Mouse (Mus musculus): Measurements from ENCODE around the gene Clca2.
A peak's percentile ranks its signal among the peaks of the same experiment; 100 is the strongest.

Clca2 gene

DNA sequence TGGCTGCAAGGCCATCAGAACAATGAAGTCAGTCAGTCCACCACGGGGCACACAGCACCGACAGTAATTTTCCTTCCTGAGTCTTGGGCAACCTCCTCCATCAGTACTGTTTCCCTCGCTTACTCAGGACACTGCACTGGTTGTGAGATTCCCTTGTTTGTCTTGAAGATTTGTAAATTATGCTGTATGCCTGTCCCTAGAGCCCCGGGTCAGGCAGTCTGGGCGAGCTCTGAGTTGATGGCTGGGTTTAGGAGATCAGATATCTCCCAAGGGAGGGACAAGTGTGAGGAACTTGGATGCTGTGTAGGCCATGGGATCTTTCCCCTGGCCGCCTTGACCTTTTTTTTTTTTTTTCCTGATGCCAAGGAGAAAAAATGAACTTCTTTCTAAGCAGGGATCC lies at the start of gene Clca2:
Gene Clca2, minus strand, starts transcription at position 153 of the 400 bp plus-strand sequence.
- peak; percentile 51 for DNase-seq (ENCODE audit: low spot score)

DNA sequence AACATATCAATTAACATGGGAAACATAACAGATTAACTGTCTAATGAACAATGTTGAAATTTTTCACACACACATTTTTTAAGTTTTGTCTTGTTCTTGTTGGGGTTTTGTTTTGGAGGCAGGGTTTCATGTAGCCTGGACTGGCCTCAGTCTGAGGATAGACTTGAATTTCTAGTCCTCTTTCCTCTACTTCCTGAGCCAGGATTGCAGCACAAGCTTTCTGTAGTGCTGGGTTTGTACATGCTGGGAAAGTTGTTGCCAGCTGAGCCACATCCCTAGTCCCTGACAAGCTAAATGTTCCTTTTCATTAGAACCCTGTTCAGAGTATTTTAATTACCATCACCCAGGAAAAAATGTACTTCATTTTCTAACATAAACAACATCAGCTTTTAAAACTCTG lies 48.7 kb upstream of the Clca2 start:
- peak; percentile 78 for DNase-seq (ENCODE audit: low spot score)

DNA sequence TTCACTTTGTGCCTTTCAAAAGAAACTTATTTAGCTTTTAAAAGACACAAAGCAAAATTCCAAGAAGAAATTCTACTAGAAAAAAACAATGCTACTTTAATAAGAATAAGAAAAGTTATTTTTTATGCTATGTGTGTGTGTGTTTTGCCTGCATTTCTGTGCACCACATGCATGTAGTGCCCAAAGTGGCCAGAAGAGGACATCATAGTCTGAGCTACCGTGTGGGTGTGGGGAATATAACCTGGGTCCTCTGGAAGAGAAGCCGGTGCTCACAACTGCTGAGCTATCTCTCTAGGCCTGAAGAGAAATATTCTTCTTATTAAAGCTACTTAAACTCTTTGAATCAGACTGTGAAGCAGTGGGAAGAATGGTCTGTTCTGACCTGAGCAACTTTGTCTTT lies 48.2 kb upstream of the Clca2 start:
- DNase-seq (ENCODE audit: low spot score), result peak; percentile 30

DNA sequence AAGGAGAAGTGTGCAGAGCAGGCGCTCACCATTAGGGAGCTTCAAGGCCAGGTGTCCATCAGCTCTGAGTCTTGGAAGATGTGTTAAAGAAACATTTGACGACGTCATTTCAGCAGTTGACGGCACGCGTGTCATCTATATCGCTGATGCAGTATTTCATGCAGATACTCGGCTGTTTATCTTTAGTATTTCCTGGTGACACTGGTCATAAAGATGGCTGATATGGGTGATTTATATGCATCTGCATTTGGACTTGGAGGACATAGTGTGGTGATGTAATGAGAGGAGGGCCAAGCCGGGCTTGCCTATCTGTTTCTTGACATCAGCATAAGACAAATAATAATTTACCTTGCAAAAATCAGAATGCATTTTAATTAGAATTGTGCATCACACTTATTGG lies 47.6 kb upstream of the Clca2 start:
- DNase-seq (ENCODE audit: low spot score), result no peak

DNA sequence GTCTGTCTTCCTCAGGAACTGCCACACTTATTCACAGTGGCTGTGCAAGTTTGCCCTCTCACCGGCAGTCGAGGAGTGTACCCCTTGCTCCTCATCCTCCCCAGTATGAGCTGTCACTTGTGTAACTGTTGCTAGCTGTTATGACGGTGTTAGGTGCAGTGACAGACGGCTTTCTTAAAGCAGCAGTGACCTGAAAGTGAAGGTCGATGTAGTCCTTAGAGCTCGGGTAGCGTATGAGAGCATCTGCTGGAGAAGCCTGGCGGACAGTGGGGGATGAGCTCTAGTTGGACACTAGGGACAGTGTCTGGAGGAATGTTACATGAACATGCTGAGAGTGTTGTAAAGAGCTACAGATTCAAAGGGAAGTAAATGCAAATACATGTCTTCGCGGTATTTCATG lies 44.6 kb upstream of the Clca2 start:
- no peak for DNase-seq (ENCODE audit: low spot score)

DNA sequence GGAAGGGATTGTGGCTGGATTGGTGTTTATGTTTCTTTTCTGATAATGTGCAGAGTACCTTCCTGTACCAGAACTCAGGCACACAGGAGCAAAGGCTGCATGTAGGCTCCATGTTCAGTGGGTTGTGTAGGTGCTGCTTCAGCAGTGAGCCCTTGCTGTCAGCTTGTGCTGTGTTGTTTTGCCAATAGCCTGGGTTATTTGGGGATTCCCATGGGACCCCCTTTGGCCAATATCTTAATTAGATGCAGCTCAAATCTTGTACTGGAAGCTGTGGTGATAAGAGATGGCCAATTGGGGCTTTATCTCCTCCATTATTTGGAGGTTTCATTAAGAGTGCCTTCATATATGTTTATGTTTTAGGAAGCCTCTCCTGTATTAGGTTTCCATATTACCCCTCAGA lies 43.7 kb upstream of the Clca2 start:
- no peak for DNase-seq (ENCODE audit: low spot score)

DNA sequence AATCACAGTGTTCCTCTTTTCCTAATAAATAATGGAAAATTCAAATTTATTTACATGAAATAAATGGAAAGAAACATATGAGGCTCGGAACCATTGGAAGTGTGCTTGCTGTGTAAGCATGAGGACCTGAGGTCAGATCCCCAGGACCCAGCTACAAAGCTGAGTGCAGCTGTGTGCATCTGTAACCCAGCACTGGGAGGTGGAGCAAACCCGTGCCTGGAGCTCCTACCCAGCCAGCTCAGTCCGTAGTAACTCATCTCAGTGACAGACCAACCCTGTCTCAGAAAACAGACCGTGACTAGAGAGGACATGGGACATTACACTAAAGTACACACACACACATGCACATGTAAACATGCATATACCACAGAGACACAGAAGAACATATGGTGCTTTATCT lies 41.0 kb upstream of the Clca2 start:
- DNase-seq (ENCODE audit: low spot score), result no peak

DNA sequence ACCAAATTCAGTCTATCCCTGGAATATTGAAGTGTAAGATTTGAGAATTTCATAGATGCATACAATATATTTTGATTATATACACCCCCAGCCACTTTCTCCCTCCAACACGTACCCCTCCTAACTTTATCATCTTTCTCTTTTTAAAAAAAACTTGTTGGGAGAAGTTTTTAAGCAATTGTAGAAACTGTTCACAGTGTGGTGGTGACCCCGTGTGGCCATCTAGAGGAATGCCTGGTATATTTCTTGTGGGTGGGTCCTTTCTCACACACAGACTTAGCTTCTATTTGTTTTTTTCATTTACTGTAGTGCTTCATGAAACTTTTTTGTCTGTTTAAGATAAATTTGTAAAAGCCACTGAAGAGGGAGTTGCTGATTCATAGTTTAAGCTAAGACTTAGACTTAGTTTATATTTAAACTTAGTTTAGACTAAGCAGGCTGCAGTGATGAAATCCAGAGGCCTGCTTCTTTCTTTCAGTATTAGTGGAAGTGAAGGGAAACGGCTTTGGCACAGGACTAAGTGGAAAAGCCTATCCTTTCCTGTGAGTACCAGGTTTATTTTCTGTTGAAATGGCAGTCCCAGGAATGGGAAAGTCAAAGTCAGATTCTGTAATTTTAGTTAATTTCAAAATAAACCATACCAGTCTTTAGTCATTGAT lies 32.1 kb upstream of the Clca2 start:
- peak; percentile 80 for DNase-seq (ENCODE audit: low spot score)

DNA sequence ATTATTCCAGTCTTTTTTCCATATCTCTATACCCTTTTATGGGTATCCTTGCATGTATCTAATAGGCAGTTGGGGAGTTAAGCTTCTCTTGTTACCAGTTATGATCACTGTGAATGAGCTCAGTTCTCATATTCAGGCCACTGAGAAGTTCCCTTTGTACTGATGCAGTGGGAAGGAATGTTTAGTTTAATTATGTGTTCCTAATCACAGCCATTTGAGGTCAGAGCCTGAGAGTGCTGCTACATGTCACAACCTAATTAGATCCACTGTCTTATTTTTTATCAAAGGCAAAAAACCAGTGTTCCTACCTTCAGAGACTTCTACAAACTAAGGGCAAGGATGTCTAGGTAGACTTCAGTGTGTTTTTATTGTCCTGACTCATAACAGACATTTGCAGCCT lies 30.1 kb upstream of the Clca2 start:
- DNase-seq (ENCODE audit: low spot score), result no peak

DNA sequence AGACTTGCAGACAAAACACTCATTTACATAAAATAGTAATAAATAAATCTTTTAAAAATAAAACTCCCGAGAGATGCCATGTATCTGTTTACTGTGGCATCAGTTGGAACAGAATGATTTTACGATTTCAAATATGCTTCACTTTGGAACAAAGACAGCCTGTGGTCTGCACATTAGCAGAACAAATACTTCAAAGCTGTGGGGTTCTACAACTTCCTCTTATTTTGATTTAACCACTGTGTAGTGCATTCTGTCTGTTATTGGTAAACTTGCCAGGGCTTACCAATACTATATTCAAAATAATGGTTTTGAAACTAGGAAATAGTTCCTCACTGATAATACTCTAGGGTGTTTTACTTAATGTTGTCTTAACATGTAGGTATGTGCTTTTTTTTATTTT lies 27.4 kb upstream of the Clca2 start:
- DNase-seq (ENCODE audit: low spot score), result no peak

DNA sequence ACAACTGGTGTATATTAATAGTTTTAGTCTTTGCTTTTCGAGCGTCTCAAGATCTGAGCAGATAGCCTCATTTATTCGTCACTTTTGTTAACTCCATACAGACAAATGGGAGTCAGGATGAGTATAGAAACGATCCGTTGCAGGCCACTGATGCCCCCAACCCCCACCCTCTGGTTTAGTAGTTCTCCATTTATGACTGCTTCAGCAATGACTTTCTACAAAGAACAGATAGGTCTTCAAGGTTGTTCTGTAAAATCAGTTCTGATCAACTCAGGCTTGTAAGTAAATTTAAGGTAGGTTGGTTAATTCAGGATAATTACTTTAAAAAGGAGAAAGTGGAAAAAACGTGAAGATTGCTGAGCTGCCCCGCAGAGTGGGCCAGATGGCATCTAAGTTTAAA lies 20.2 kb upstream of the Clca2 start:
- no peak for DNase-seq (ENCODE audit: low spot score)

DNA sequence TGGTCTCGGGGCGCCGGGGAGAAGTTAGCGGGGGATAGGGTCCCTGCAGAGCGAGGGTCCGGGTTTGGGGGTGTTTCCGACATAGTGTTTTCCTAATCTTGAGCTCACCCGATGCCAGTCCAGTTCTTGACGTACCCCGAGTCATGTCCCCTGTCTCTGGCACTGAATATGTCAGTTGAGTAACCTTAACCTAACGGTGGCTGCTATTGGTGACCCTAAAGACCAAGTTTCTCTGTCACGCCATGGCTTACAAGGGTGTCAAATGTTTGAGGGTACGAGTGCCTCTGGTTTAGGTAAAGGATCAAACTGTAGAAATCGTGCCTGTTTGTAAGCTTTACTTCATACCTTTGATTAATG lies 19.7 kb upstream of the Clca2 start:
- peak; percentile 48 for DNase-seq (ENCODE audit: low spot score)

DNA sequence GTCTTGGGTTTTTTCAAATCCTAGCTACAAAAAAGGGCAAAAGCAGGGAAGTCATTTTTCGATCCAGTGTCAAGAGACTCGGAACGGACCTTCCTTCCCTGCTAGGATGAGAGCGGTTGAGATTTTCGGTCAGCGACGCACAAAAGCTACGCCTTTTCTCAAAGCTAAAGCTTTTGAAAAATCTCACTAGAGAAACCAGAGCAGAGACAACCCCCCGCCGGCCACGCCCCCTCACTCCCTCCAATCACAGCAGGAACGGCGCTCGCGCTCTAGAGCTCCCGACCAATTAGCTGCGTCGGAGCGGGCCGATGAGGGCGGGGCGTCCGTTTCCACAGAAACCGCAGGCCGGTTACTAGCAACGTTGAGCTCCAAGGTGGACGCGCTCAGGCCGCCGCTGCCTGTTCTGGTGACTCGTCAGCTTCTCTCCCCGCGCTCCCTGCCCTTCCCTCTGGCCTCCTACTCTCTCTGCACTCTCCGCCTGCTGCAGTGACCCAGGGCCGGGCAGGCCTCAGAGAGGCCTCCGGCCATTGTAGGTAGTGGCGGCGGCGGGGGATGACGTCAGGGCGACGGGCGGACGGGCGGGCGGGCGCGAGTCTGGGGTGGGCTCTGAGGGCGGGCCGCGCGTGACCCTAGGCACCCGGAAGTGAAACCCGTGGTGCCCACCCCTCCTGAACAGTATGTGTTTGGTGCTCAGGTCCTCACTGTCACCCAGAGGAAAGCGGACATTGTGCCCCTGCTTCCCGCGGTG lies 19.2 kb upstream of the Clca2 start, which contains the start of gene Odf2l:
Gene Odf2l, plus strand, starts transcription at position 335 of the 748 bp plus-strand sequence.
- peak; percentile 98 for DNase-seq (ENCODE audit: low spot score)

DNA sequence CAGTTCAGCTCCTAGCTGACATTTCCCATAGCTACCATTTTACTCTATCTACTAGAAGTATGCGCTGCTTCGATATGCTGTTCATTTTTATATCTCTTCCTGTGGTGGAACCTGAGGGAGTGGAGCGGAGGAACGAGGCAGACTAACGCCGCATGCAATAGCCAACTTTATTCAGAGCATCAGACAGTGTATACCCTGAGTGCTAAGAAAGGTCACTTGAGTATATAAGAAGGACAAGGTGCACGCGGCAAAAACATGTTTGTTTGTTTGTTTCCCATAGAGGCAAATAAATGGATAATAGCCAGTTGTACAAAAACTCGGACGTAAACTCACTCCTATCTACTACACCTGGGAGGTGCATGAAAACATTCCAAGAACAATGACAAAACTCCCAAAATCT lies 18.4 kb upstream of the Clca2 start:
- no peak for DNase-seq (ENCODE audit: low spot score)

DNA sequence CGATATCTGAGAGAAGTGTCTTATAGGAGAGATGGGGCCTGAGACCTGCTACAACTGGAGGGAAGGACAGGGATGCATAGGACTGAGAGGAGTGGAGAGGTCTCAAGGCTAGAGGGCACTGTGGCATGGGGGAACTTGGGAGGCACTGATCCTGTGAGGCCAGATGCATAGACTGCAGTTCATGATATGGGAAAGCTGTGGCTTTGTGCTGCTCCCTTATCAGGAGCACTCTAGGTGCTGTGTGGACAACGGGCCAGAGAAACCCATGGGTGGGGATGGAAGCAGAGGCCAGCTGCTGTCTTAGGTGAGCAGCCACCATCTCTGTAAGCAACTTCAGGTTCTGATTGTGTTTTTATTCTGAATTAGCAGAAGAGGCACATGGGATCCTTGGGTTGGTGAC lies 15.9 kb upstream of the Clca2 start:
- DNase-seq (ENCODE audit: low spot score), result no peak

DNA sequence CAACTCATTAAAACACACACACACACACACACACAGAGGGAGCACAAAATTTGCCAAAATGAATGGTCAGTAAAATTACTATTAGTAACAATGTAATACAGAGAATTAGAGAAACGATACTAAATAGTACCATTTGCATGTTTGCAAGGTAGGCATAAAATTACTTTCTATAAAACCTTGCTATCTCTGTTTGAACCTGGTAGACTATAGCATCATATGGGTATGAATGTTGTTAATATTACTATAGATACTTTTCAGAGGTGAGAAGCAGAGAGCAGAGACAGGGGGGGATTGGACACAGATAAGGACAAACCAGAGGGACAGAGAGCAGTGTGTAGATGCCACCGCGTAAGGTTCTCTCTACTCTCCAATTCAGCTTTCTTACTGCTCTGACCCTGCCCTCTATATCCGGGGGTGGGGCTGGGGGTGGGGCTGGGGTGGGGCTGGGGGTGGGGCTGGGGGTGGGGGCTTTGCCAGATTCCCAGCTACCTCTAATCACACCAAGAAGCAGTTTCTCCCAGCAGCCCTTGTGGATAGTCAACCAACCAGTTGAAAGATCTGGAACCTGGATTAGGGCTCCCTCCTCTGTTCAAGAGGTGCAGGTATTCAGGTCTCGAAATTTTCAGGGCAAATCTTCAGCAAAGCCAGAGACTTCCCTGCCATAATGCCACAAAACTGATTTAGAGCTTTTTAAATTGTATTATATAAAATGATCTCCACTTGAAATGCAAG lies 6.7 kb upstream of the Clca2 start:
- DNase-seq (ENCODE audit: low spot score), result no peak

DNA sequence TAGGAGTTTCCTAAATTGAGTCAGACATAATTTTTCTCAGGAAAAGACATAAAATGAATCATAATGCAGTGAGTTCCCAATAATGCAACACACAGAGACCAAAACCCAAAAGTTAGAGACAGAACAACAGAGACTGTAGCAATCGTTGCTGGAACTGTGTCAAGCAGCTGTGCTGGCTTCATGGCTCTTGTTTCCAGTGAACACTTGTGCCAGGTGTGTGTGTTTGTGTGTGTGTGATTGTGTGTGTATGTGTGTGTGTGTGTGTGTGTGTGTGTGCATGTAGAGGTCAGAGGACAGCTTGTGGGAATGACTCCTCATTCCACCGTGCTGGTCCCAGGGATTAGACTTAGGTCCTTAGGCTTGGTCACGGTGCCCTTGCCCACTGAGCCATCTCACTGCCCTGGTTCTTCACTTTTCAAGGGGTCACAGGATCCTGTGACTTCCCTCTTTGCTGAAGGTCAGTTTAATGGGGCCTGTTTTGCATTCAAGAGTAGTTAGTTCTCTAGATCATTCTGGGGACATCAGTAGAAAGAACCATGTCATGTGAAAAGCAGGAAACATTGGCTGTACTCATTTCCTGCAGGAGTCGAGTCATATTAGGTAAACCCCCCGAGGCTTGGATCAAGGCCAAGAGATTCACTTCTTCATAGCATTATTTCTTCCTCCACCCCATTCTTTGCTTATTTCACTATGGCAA lies 6.0 kb upstream of the Clca2 start:
- peak; percentile 84 for DNase-seq (ENCODE audit: low spot score)

DNA sequence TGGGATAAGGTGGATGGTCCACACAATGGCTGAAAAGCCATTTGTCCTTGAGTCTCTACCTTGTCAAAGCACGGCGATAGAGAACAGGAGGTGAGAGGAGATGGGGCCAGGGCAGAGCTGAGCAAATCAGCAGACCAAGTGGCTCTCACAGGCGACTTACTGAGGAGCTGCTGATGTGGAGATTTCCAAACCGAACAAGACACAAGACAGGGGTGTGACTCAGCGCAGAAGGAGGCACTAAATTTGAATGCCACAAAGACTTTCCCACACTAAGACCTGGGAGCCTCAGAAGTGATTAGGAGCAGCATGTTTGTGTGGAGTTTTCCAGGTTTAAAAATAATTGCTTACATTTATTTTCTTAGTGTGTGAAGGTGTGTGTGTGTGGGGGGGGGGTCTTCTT lies 4.5 kb upstream of the Clca2 start:
- DNase-seq (ENCODE audit: low spot score), result peak; percentile 42

DNA sequence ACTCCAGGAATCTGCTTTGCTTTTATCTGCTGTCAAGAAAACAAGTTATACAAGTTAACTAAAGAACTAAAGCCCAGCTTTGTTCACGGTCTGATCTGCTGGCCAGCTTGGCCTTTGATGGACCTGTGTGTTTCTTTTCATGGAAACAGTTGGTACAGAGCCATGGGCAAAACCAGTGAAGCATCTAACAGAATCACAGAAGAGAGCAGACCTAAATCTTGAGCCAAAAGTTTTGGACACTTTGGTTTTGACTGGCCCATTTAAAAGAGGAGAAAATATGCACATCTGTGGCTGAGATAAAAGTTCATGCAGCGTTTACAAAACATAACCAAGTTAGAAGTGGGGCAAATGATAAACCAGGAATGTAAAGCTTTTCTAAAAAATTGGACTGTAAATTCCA lies 4.1 kb upstream of the Clca2 start:
- DNase-seq (ENCODE audit: low spot score), result no peak

DNA sequence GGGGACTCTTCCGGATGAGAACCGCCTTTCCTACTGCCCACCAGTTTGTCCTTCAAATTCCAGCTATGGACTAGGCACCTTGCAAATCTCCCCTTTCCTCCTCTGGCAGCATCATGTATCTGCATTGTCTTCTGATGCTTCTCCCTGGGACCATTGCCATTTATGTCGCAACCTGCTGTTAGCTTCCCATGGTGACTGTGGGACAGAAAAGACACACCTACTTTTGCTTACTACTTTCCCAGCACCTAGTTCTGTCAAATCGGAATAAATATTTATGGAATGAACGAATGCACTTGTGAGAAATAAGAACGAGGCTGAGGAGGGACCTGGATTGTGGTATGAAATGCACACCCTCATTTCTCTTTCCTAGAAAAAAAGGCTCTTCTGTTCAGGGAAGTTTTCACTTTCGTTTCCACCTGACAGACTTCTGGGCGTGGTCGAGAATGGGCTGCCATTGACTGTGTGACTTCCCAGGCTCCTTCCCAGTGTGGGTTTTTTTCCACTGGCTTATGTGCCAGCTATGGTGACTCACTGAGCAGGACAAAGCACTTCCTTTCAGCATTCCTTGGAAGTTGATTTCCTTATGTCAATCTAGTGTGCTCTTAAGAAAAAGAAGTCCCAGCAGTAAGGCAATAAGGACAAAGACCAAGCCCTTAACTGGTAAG lies 2.8 kb upstream of the Clca2 start:
- peak; percentile 85 for DNase-seq (ENCODE audit: low spot score)

DNA sequence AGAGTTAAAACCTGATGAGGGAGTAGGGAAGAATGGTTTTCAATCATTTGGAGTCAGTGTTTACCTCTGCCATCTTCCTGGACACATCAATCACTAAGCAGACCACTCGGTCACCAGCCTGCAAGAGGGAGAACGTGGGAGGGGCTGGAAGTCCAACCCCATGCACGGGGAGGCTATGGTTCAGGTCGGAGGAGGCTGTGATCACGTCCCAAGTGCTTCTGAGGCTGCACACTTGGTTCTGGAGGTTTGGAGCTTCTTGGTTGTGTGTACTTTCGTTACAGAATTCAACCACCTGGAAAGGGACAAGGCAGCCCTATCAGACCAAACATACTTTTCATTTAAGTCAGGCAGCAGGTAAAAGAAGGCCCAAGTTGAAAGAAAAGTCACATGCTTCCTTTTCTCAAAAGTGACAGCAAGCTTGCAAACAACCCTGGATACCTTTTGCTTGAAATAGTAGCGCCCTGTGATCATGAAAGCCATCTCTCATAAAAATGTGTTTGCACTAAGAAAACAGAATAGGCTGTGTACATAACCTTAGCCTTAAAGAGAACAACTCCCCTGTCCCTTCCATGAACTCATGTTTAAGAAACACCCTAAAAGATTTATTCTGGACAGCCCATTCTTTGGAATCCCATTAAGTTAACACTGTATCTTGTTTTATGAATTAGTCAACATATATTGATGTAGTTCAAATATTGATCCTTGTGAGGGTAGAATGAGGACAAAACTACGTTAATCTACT lies 11.2 kb downstream of the Clca2 start:
- no peak for DNase-seq (ENCODE audit: low spot score)

Data from adipocyte (in vitro differentiated cells).